Mouse (Mus musculus) heart, adult 2 months (tissue): ENCODE measurements around the gene Aloxe3.

Source experiments
- CTCF ChIP-seq: fragments of 200-600 bp; IDR thresholded peaks from 2 replicates; pipeline ENCODE4 v1.8.1; 2022; ENCODE audit warnings: antibody characterized with exemption, mild to moderate bottlenecking, moderate library complexity
- EP300 ChIP-seq: fragments of 200-500 bp; IDR thresholded peaks from 2 replicates; pipeline ENCODE4 v1.6.1; 2011; ENCODE audit warnings: low read depth, low read length, control low read depth; ENCODE audit not compliant: insufficient read depth

GRCm38 (mm10) chr11:69107676-69108075 is 18.0 kb upstream of the Aloxe3 start:
- TF ChIP-seq EP300 (no peak), CTCF (no peak)
